Mouse (Mus musculus): ENCODE measurements around the gene Thap11.

DNA sequence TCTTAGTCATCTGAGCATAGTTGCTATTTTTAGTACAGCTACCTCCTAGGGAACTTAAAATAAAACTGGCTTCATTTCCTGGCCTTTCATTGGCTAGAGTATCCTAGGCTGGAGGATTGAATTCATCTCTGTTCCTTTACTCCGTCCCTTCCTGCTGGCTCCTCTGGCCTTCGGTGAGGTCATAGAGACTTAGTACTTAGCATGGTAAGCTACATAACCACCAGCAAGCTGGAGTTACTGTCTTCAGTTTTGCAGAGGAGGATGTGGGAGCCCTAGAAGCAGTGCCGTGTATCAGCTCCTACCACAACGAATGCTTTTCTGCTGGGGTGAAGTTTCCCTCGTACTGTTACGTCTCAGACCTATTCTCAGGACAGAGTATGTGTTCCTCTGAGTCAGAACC, 19.4 kb downstream of the Thap11 start:
- TF ChIP-seq CTCF (conservative IDR thresholded peaks at IDR 0.05; ENCODE audit: insufficient read depth, insufficient read length, low read depth, low read length) (no peak), POLR2A (IDR thresholded peaks at IDR 0.05; ENCODE audit: low read depth, low read length) (no peak)
